Mouse (Mus musculus) cerebellum, postnatal 36 days (tissue): Measurements from ENCODE around the gene Bcar3.

Experiments
- DNase-seq, 2 experiments: peaks; one replicate each; pipeline ENCODE4 v3.0.0; 2021 to 2022; ENCODE audit warnings: mixed read lengths in 2 of 2

Gene Bcar3

DNA sequence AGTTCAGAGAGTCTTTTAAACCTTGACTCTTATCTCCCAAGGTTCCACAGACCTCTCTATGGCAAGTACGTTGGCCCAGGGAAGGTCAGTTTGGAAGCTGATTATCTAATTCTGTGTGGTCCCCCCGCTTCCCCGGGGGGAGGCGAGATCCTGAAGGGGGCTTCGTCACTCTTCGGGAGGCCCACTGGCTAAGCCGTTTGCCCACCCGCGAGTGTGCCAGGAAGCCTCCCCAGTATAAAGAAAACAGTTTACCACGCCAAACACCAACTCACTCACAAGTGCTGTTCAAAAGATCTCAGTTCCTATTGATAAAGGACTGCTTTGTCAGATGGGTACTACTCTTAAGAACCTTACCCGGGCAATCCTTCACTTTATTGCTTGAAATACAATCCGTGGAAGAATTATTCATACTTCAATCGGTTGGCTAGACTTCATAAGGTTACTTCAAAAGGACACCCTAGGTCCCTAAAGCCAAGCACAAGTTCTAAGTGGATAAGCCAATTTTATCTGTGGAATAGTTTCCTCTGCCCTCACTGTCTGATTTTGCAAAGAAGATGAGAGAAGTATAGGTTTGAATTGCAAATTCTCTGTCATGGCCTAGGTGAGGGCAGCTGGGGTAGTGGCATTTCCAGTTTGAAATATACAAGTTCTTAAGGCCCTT, 127.2 kb downstream of the Bcar3 start:
- no peak for DNase-seq

DNA sequence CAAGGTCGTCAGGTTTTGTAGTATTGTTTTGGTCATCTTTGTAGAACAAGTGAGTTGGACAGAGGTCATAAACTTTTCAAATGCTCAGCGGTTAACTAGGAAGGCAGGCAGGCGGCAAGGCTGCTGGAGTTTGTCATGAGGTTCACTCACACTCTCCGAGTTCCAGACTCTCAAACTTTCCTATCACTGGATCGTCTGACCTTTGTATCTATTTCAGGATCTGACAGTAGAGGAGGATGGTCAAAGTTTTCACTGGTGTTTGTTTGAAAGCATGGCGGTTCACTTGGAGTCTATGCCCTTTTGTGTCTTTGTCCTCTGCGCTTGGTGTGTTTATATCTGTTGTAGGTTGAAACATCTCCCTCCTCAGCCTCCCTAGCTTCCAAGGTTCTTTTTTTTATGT, 127.9 kb downstream of the Bcar3 start:
- DNase-seq: no peak

DNA sequence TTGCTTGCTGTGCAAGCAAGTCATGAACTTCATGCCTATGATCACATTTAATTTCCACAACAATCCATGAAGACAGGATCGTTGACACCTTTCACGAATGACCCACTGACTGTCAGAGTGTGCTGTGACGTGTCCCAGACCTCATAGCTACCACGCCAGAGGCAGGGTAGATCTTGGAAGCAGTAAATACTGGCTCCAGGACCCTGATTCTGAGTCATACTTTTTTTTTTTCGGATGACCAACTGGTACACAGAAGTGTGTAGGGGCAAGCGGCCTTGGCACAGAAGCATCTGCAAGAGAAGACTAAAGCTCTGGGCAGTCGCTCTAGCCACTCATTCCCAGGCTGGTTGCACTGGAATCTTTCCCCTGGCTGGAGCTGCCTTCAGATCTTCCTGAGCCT, 128.3 kb downstream of the Bcar3 start:
- DNase-seq: no peak

DNA sequence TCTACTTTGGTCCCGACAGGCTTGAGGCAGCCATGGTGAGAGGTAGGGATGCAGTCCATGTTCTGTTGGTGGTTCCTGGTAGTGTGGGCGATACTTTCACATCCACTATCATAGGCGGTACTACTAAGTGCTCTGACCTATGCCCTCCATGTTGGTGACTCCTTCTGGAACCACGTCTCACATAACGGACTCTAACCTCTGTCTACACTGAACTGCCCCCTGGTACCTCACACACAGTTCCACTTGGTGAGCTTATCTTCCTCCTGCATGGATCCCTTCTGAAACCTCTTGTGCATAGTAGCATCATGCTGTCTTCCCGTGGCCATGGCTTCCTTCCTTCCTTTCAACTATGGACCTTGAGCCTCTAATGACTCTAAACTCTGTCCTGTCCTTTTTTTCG, 129.7 kb downstream of the Bcar3 start:
- DNase-seq: no peak

- DNase-seq: no peak
Measured at GRCm38 (mm10) chr3:122428325-122428821, 134.4 kb downstream of the Bcar3 start.

- DNase-seq: no peak
Measured at GRCm38 (mm10) chr3:122430780-122431497, 137.0 kb downstream of the Bcar3 start.

- DNase-seq: no peak
Measured at GRCm38 (mm10) chr3:122432811-122433406, 139.0 kb downstream of the Bcar3 start.

DNA sequence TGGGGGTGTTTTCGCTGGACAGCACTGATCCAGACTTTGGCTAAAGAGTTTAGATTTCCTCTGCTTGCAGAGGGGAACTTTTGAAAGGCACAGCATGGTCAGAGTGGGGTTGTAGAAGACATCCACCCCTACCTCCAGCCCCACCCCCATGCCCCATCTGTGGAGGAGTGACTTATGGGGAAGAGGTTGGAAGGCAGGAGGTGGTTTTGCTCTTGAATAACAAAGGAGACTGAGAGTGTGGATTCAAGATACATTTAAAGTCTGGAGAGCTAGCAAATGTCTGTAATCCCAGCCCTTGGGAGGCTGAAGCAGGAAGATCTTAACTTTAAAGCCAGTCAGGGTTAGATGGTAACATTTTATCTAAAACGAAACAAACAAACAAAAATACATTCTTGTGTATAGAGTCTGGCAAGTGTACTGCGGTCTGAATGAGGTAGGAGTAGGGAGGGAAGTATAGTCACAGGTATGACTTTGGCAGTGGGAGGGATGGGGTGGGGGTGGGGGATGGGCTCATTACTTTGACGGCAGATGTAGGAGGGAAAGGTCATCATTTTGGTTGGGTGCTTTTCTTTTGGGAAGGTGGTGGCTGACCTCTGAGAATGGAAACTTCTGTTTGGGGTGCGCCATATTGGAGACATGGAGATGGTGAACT, 140.2 kb downstream of the Bcar3 start:
- no peak for DNase-seq

GRCm38 (mm10) chr3:122434983-122435935, 141.3 kb downstream of the Bcar3 start:
- no peak for DNase-seq

DNA sequence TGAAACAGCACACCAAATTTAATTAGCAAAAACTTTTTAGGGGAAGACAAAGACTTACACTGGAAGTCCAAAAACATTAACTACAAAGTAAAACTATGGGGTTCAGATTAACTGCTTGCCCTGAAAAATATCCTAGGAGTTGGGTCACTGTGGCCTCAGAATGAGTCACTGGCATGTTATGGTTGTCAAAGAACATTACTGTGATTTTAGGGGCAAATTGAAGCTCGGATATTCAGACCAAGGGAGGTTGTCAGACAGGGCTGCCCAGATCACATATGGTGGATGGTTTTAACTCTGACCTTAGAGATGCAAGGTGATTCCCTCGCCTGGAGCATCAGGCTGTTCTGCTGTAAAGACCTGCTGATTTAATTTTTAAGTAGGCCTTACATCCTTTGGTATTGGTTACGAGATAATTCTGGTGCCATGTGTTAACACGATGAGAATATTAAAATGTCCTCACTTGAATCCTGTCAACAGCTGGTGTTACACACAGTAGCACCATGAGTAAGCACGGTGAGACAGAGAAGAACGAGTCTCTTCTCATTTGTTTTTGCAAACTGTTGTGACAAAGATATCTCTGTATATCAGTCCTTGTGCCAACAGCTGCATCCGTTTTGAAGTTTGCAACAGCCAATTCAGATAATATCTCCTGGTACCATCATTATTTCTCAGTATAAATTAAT, 144.3 kb downstream of the Bcar3 start:
- no peak for DNase-seq

- DNase-seq: peak in 1 of 2 experiments; percentile 20
Measured at GRCm38 (mm10) chr3:122445696-122446095, 151.8 kb downstream of the Bcar3 start.

GRCm38 (mm10) chr3:122446678-122447077, 152.7 kb downstream of the Bcar3 start:
- DNase-seq: no peak

GRCm38 (mm10) chr3:122448196-122448595, 154.3 kb downstream of the Bcar3 start:
- no peak for DNase-seq

GRCm38 (mm10) chr3:122450041-122450440, 156.1 kb downstream of the Bcar3 start:
- no peak for DNase-seq

GRCm38 (mm10) chr3:122453875-122454274, 159.9 kb downstream of the Bcar3 start:
- no peak for DNase-seq

DNA sequence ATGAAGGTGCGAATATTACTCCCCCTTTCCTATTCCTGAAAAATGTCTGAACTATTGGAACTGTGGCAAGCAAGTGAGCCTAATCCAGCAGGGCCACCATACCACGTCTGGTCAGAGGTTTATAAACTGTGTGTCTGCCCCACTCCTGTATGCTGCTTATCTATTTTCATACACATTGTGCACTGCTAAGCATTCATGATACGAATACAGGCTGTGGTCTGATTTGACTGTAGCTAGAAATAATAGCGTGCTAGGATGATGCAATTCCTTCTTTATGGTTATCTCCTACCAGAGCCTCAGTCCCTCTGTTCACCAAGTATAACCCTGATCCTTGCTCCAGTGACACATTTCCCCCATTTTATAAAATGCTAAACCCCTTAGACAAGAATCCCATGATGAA, 162.2 kb downstream of the Bcar3 start:
- DNase-seq: no peak

DNA sequence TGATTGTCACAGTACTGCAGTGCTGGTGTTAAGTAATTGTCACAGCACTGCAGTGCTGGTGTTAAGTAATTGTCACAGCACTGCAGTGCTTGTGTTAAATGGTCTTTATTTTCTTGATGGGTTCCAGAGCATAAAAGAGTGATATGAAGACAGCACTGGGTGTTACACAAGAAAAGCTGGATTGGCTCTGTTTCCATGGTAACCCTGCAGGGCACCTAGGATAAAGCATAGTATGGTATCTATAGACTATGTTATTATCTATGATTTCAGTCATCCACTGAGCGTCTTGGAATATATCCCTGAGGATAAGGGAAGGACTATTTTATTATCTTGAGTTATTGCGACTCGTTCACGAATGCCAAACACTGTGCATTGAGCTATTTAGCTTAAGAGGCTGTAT, 162.9 kb downstream of the Bcar3 start:
- no peak for DNase-seq

DNA sequence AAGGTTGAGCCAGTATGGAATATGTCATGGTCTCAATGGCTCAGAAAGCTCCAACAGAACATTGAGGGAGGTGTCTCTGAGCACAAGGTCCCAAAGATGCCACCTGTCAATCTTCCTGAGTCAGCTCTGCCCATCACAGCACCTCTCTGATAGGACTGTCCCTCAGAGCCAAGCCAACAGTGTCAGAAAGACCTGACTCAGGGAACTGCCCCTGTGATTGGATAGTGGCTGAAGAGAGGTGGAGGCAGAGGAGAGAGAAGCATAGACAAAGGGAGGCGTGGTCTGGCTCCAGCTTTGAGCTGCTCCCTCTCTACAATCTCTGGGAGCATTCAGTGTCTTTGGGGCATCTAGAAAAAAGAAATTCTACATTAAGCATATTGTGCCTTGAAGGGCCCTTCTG, 163.8 kb downstream of the Bcar3 start:
- no peak for DNase-seq

GRCm38 (mm10) chr3:122458743-122459142, 164.8 kb downstream of the Bcar3 start:
- no peak for DNase-seq

DNA sequence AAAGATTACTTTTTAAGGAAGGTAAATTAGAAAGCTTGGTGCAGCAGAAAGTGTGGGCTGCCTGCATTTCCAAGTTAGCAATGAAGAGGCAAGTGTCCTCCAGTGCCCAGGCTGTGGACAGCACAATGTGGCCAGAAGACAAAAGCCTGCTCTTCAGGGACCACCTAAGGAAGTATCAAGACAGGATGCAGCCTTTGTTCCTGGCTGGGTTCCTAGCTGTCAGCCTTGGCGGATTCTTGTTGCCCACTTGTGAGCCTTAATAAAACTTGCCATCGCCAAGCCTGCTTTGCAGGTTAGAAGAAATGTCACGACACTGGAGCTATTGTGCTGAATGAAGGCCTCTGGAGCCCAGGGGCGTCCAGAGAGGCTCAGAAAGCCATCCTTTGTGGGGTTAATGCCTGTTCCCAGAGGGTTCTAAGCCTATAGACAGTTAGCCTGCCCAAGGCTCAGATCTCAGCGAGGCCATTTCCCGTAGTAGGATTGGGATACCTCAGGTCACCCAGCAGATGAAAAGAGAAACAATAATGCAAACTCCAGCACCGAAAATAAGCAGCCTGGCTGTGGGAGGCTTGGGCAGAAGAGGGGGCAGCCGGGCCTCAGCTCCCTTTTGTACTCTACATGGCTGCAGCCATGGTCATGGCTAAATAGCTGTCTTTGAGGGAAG, 167.0 kb downstream of the Bcar3 start:
- no peak for DNase-seq

GRCm38 (mm10) chr3:122461512-122461881, 167.6 kb downstream of the Bcar3 start:
- DNase-seq: no peak
